Mouse (Mus musculus) kidney, postnatal 4 days (tissue): ENCODE results near the gene Zscan4-ps3.
"Not testable (repeated sequence)": the region's sequence is repeated elsewhere in the genome, so short reads cannot be mapped to it uniquely, and the experiment has no call there.

Experiments
- DNase-seq, 2 experiments: peaks; one replicate each; pipeline ENCODE4 v3.0.0; 2021; ENCODE audit warnings: mixed read lengths in 2 of 2

Gene Zscan4-ps3

DNA sequence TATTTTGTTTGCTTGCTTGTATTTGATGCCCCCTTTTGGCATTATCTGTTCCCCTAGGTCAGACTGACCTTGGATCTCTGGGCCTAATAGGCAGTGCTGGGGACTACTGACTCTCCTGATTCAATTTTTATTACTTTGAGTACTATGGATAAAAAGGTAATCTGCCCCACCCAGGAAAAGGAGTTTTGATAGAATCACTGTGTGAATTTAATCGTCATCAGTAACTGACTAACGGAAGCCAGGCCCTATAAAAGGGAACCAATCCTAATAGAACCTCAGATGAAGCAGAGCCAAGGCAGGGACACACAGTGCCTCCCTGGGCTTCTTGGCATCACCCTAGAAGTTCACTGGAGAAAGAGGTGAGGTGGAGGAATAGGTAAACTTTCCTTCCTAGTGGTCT lies at the start of gene Zscan4-ps3:
Gene Zscan4-ps3, plus strand, starts transcription at position 301 of the 400 bp plus-strand sequence.
- not testable (repeated sequence) for DNase-seq

- DNase-seq, result peak; percentile 54 to 59
These were observed 8.0 kb downstream of the Zscan4-ps3 start for GRCm38 (mm10) chr7:11617082-11617481.
